Mouse (Mus musculus): ENCODE data around the gene 1600012H06Rik. TPM values are rescaled to one million over a fixed set of nuclear protein-coding genes. Genes with fewer than 3 reads are reported as not detected.
"Not testable (repeated sequence)": the region's sequence is repeated elsewhere in the genome, so short reads cannot be mapped to it uniquely, and the experiment has no call there.

1600012H06Rik gene
- total RNA-seq, 2 experiments from 2014 or later = 13.9 to 16.4 TPM

GRCm38 (mm10) chr17:14914401-14914800 lies 28.6 kb upstream of the 1600012H06Rik start:
- Histone ChIP-seq H3K27ac (no peak overlapping the region), H3K4me3 (no peak overlapping the region)
- no peak for DNase-seq (ENCODE audit: extremely low spot score in 1 of 2, low spot score in 2 of 2)
- intact Hi-C loops (cut with DNase I) = no loop called here
- no peak for TF ChIP-seq CTCF (IDR thresholded peaks at IDR 0.05)

GRCm38 (mm10) chr17:14917866-14918265 lies 25.1 kb upstream of the 1600012H06Rik start:
- DNase-seq (ENCODE audit: extremely low spot score in 1 of 2, low spot score in 2 of 2) = no peak
- intact Hi-C loops (cut with DNase I) = no loop called here

DNA sequence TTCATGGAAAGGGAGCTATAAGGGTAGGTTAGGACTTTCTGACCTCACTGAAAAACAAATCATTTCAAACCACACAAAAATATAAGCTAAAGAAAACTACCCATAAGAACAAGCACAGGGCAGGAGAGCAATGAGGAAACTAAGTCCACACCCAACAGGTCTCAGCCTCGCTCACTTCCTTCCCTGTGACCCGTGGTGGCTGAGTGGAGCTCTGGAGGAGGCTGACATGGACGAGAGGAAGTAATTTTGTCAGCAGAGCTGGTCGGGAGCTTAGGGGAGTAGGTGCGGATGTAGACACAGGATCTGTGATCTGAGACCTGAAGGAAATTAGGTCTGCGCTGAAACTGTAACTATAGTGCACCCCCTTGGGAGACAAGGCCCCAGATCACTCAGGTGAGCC lies 21.4 kb upstream of the 1600012H06Rik start:
- Histone ChIP-seq H3K4me3 (no peak overlapping the region), H3K27ac (no peak overlapping the region)
- no peak for TF ChIP-seq CTCF (IDR thresholded peaks at IDR 0.05)
- no peak for DNase-seq (ENCODE audit: extremely low spot score in 1 of 2, low spot score in 2 of 2)
- intact Hi-C loops (cut with DNase I) = no loop called here

More at GRCm38 (mm10) chr17:14917866-14918265, 25.1 kb upstream of the 1600012H06Rik start:
- H3K27ac ChIP-seq = no peak overlapping the region
- H3K4me3 ChIP-seq = no peak overlapping the region
- no peak for TF ChIP-seq CTCF (IDR thresholded peaks at IDR 0.05)

DNA sequence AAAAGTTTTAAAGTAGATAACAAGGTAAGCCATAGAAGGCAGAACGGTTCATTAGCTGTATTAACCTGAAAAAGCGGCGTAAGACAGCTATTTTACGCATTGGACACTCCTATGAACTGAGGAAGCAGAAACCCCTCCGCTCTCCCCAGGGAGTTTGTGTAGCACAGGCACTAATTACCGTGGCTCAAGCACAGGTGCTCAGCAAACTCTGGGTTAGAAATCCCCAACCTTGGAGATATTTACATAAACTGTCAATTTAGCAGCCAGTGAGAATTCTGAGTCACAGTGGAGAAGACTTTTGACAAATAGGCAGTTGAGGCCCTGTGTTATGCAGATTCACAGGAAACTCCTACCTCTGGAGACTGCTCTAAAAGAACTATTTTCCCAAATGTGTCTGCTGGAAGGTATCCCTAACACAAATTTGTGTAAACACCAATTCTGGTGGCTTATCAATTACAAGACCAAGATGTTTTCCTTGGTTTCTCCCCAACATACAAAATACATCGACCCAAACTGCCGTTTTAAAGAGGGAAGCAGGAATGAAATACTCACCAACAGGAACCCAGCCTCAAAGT lies 15.3 kb upstream of the 1600012H06Rik start:
- no peak for TF ChIP-seq CTCF (IDR thresholded peaks at IDR 0.05)
- Histone ChIP-seq H3K27ac (no peak overlapping the region), H3K4me3 (no peak overlapping the region)
- intact Hi-C loops (cut with DNase I) = no loop called here
- DNase-seq (ENCODE audit: extremely low spot score in 1 of 2, low spot score in 2 of 2) = no peak

GRCm38 (mm10) chr17:14928631-14929030 lies 14.4 kb upstream of the 1600012H06Rik start:
- H3K4me3 ChIP-seq = no peak overlapping the region
- TF ChIP-seq CTCF (IDR thresholded peaks at IDR 0.05) = no peak
- H3K27ac ChIP-seq = no peak overlapping the region
- no peak for DNase-seq (ENCODE audit: extremely low spot score in 1 of 2, low spot score in 2 of 2)
- intact Hi-C loops (cut with DNase I) = no loop called here

DNA sequence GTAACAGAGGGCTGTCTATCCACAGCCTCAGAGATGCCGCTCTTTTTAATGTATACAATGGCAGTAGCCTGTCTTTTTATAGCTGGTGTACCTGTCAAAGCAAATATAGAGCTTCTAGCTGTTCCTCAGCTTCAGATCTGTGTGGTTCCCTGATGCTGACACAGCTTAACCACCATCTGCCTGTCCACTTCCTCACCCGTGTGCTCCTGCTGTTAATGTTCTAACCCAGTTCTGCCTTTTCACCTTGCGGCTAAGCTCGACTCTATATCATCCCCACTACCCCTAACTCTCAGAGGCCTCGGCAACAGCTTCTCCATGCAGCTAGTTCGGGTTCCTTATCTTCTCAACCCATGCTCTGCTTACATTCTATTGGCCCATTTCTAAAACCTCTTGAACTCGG lies 12.3 kb upstream of the 1600012H06Rik start:
- intact Hi-C loops (cut with DNase I) = no loop called here
- Histone ChIP-seq H3K27ac (no peak overlapping the region), H3K4me3 (no peak overlapping the region)
- no peak for DNase-seq (ENCODE audit: extremely low spot score in 1 of 2, low spot score in 2 of 2)
- TF ChIP-seq CTCF (IDR thresholded peaks at IDR 0.05) = no peak

GRCm38 (mm10) chr17:14931469-14931868 lies 11.5 kb upstream of the 1600012H06Rik start:
- Histone ChIP-seq H3K4me3 (no peak overlapping the region), H3K27ac (no peak overlapping the region)
- intact Hi-C loops (cut with DNase I) = no loop called here
- DNase-seq (ENCODE audit: extremely low spot score in 1 of 2, low spot score in 2 of 2) = no peak
- no peak for TF ChIP-seq CTCF (IDR thresholded peaks at IDR 0.05)

GRCm38 (mm10) chr17:14935280-14935679 lies 7.7 kb upstream of the 1600012H06Rik start:
- DNase-seq (ENCODE audit: extremely low spot score in 1 of 2, low spot score in 2 of 2); H3K27ac ChIP-seq; H3K4me3 ChIP-seq; intact Hi-C loops (cut with DNase I): not testable (repeated sequence)

GRCm38 (mm10) chr17:14935841-14936605 lies 7.0 kb upstream of the 1600012H06Rik start:
- intact Hi-C loops (cut with DNase I) = no loop called here
- H3K4me3 ChIP-seq = no peak overlapping the region
- no peak overlapping the region for H3K27ac ChIP-seq
- no peak for DNase-seq (ENCODE audit: extremely low spot score in 1 of 2, low spot score in 2 of 2)
- TF ChIP-seq CTCF (IDR thresholded peaks at IDR 0.05) = no peak

DNA sequence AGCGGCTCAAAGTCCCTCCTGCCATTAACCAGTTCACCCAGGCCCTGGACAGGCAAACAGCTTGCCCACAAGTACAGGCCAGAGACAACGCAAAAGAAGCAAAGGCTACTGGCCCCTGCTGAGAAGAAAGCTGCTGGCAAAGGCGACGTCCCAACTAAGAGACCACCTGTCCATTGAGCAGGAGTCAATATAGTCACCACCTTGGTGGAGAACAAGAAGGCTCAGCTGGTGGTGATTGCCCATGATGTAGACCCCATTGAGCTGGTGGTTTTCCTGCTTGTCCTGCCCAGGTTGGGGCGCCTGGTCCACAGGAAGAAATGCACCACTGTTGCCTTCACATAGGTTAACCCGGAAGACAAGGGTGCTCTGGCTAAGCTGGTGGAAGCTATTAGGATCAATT lies 803 bp upstream of the 1600012H06Rik start:
- peak; percentile 11 to 15 for DNase-seq (ENCODE audit: extremely low spot score in 1 of 2, low spot score in 2 of 2)
- H3K27ac ChIP-seq; intact Hi-C loops (cut with DNase I): not testable (repeated sequence)
- H3K4me3 ChIP-seq = peak overlapping the region; percentile 90

- intact Hi-C loops (cut with DNase I) = no loop called here
- Histone ChIP-seq H3K4me3 (peak overlapping the region; percentile 90), H3K27ac (peak overlapping the region; percentile 85)
- DNase-seq (ENCODE audit: extremely low spot score in 1 of 2, low spot score in 2 of 2) = peak in 1 of 2 experiments; percentile 13
- TF ChIP-seq CTCF (IDR thresholded peaks at IDR 0.05) = no peak
These were observed 710 bp downstream of the 1600012H06Rik start for GRCm38 (mm10) chr17:14943729-14944059.

- Histone ChIP-seq H3K27ac (no peak overlapping the region), H3K4me3 (no peak overlapping the region)
- TF ChIP-seq CTCF (IDR thresholded peaks at IDR 0.05) = no peak
- DNase-seq (ENCODE audit: extremely low spot score in 1 of 2, low spot score in 2 of 2) = no peak
- intact Hi-C loops (cut with DNase I) = no loop called here
These were observed 1.6 kb downstream of the 1600012H06Rik start for GRCm38 (mm10) chr17:14944551-14944950.

All from left cerebral cortex, adult 2 months (tissue).